Mouse (Mus musculus): Measurements from ENCODE around the gene Stx16. TPM values are rescaled to one million over a fixed set of nuclear protein-coding genes. Genes with fewer than 3 reads are reported as not detected.

The Stx16 gene
- polyA plus RNA-seq, 1 experiment: 70.4 TPM

DNA sequence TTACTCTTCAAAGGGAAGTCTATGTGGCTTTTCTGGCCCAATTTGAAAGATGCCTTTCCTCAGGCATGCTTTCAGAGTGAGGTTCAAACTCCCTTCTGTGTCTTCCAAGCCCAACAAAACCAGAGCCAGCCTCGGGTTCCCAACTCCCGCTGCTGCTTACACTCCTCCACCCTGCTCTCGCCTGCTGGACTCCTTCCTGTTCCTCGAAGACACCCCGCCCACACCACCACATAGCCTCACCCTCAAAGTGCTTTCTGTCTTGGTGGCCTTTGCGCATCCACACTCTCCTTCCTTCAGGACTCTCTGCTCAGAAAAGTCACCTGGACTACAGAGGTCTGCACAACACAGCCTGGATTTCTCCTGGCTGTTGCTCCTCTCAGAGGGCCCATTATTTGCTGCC, 13.0 kb upstream of the Stx16 start:
- Histone ChIP-seq H3K27me3 (ENCODE audit: control insufficient read depth, insufficient read depth, low read length) (no peaks in the 10 kb centered on the region), H3K4me1 (replicated peaks; ENCODE audit: control insufficient read depth, insufficient read depth, low read length) (no peaks in the 10 kb centered on the region), H3K36me3 (ENCODE audit: control insufficient read depth, insufficient read depth, low read length) (no peaks in the 10 kb centered on the region), H3K27ac (ENCODE audit: control insufficient read depth, insufficient read depth, low read length) (no peak overlapping the region), H3K4me3 (ENCODE audit: control insufficient read depth, insufficient read depth, low read length) (no peak overlapping the region)
- 39% methylated on average over 6 of the region's 6 CpGs for WGBS
- DNase-seq: no peak
- TF ChIP-seq CTCF (IDR thresholded peaks at IDR 0.05; ENCODE audit: borderline replicate concordance, control insufficient read depth, extremely low read depth, insufficient read depth, low read length, poor library complexity): no peak
- TF ChIP-seq POLR2A (IDR thresholded peaks at IDR 0.05; ENCODE audit: control insufficient read depth, extremely low read depth, insufficient read depth, low read length, poor library complexity): no peak

DNA sequence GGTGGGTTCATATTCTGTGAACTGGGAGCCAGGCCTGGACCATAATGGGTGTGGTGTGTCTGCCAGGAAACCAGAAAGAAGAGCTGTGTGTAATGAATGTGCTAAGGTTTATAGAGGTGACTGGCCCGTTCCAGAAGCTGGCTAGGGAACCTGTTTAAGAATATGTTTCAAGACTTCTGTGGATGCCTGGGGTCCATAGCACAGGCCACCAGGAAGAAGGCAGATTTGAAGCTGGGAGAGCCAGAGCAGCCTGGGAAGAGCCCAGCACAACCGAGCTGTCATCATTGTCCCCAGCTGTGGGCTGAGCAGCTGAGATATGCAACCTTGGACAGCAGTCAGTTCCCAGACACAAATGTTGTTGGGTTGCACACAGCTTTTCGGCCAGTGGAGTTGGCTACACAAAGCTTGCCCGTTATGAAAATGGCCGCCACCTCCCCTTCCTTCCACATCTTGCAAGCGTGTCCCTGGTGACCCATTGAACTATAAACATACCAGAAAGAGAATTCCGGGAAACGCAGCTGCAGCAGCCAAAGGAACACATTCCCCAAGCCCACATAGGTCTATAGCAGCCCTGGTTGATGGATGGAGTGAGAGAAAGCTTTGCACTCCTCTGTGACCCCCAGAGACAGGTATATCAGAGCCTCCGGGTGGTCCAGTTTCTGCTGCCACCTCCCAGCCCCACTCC, 12.4 kb upstream of the Stx16 start:
- H3K4me3 ChIP-seq (ENCODE audit: control insufficient read depth, insufficient read depth, low read length): no peak overlapping the region
- no peak overlapping the region for H3K27ac ChIP-seq (ENCODE audit: control insufficient read depth, insufficient read depth, low read length)
- WGBS: 87% methylated on average over 9 of the region's 9 CpGs
- DNase-seq: no peak
- no peaks in the 10 kb centered on the region for H3K4me1 ChIP-seq (replicated peaks; ENCODE audit: control insufficient read depth, insufficient read depth, low read length)
- no peak for TF ChIP-seq CTCF (IDR thresholded peaks at IDR 0.05; ENCODE audit: borderline replicate concordance, control insufficient read depth, extremely low read depth, insufficient read depth, low read length, poor library complexity)
- TF ChIP-seq POLR2A (IDR thresholded peaks at IDR 0.05; ENCODE audit: control insufficient read depth, extremely low read depth, insufficient read depth, low read length, poor library complexity): no peak
- no peaks in the 10 kb centered on the region for H3K36me3 ChIP-seq (ENCODE audit: control insufficient read depth, insufficient read depth, low read length)
- H3K27me3 ChIP-seq (ENCODE audit: control insufficient read depth, insufficient read depth, low read length): no peaks in the 10 kb centered on the region

DNA sequence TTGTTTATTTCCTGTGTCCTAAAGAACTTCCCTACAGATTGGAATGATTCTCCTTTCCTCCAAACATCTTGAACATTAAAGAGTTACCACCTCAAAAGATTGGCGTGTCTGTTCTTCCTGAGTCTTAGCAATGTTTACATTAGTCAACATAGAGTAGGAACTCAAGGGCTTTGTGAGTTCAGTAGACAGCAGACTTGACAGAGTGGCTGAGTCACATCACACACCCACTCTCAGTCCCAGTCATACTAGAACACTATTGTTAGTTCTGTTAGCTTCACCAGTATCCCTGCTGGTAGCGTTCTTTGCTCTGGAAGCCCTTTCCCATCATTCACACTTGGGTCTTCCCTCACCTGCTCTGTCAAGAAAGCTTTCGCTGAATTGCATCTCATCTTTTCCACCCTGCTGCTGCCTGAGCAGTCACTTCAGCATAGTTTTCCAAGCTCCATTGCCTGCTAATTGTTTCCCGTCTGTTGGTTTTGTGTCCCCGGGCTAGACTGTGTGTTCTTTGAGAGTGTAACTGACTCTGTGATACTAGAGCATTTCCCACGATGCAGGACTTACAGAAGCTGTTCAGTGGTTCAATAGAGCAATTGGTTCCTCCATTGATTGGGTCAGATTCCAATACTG, 8.2 kb upstream of the Stx16 start:
- no peak for DNase-seq
- no peak for TF ChIP-seq CTCF (IDR thresholded peaks at IDR 0.05; ENCODE audit: borderline replicate concordance, control insufficient read depth, extremely low read depth, insufficient read depth, low read length, poor library complexity)
- no peak for TF ChIP-seq POLR2A (IDR thresholded peaks at IDR 0.05; ENCODE audit: control insufficient read depth, extremely low read depth, insufficient read depth, low read length, poor library complexity)
- H3K27me3 ChIP-seq (ENCODE audit: control insufficient read depth, insufficient read depth, low read length): no peaks in the 10 kb centered on the region
- H3K36me3 ChIP-seq (ENCODE audit: control insufficient read depth, insufficient read depth, low read length): no peaks in the 10 kb centered on the region
- H3K4me1 ChIP-seq (replicated peaks; ENCODE audit: control insufficient read depth, insufficient read depth, low read length): 0 out of 2 replicates have a peak, but pooled peaks cover 2% of the 10 kb centered on the region
- H3K27ac ChIP-seq (ENCODE audit: control insufficient read depth, insufficient read depth, low read length): no peak overlapping the region
- WGBS: 89% methylated on average over 6 of the region's 6 CpGs
- no peak overlapping the region for H3K4me3 ChIP-seq (ENCODE audit: control insufficient read depth, insufficient read depth, low read length)

DNA sequence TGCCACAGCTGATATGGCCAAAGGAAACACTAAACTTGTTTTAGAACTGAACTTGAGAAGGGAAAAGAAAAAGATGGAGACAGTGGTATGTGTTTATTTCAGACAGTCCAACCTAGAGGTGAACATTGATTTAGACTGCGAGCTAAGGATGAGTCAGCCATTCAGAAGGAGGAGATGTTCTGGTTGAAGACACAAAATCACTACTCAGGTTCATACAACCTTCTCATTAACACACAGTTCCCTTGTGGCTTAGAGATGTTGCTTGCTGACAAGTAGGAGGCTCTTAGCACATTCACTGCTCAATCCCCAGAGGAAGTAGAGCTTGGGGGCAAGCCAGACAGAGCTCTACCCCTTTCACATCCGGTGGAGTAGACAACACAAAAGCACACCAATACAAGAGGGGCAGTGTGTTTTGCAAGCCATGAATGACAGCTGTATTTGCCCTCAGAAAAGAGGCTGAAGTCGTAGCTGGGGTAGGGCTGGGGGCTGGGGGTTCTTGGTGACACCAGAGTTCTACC, 6.5 kb upstream of the Stx16 start:
- Histone ChIP-seq H3K36me3 (ENCODE audit: control insufficient read depth, insufficient read depth, low read length) (no peaks in the 10 kb centered on the region), H3K27ac (ENCODE audit: control insufficient read depth, insufficient read depth, low read length) (no peak overlapping the region), H3K4me1 (replicated peaks; ENCODE audit: control insufficient read depth, insufficient read depth, low read length) (0 out of 2 replicates have a peak, but pooled peaks cover 2% of the 10 kb centered on the region), H3K27me3 (ENCODE audit: control insufficient read depth, insufficient read depth, low read length) (no peaks in the 10 kb centered on the region), H3K4me3 (ENCODE audit: control insufficient read depth, insufficient read depth, low read length) (no peak overlapping the region)
- whole genome bisulfite sequencing: 40% methylated on average over 3 of the region's 3 CpGs
- TF ChIP-seq CTCF (IDR thresholded peaks at IDR 0.05; ENCODE audit: borderline replicate concordance, control insufficient read depth, extremely low read depth, insufficient read depth, low read length, poor library complexity) (no peak), POLR2A (IDR thresholded peaks at IDR 0.05; ENCODE audit: control insufficient read depth, extremely low read depth, insufficient read depth, low read length, poor library complexity) (no peak)
- no peak for DNase-seq

DNA sequence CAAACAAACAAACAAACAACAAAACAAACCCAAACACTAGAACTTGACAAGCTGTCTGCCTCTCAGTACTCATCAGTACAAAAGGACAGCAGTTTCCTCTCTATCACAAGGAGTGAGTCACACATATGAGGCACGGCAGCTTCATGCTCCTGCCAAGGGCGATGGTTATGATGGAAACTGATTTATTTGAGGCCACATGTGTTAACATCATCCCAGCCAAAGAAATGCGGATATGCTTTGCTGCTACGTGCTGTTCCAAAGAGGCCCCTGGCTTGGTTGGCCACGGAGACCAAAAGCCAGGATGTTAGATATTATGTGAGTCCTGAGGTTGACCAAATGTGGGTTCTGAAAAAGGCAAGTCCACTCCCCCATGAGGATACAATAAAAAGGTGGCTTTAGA, 4.7 kb upstream of the Stx16 start:
- Histone ChIP-seq H3K36me3 (ENCODE audit: control insufficient read depth, insufficient read depth, low read length) (no peaks in the 10 kb centered on the region), H3K27me3 (ENCODE audit: control insufficient read depth, insufficient read depth, low read length) (no peaks in the 10 kb centered on the region)
- 93% methylated on average over 5 of the region's 5 CpGs for WGBS

DNA sequence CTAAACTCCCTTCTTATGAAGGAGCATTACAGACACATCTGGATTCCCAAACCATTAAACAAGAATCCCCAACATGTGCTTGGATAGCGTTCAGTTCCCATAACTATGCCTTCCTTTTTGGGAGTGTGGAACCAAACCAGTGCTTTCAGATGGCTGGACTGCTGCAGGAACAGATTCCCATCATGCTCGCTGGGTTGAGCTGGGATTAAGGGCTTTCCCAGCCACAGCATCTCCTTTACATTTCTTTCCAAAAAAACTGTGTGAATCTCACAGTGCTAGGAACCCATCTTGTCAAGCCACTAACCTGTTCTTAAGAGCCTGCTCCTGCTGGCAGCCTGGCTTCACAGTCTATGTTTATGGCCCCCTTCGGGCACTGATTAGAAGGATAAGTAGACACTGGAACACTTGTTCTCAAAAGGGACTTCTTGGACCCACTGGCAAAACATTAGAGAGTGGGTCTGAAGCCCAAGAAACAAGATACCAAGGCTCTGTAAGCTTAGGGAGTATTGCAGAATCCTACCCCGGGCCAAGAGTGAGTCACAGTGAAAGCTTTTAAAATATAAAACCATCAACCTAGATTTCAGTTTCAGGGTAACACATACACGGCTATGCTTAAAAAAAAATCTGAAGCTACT, 2.8 kb upstream of the Stx16 start:
- H3K36me3 ChIP-seq (ENCODE audit: control insufficient read depth, insufficient read depth, low read length): no peaks in the 10 kb centered on the region
- TF ChIP-seq CTCF (IDR thresholded peaks at IDR 0.05; ENCODE audit: borderline replicate concordance, control insufficient read depth, extremely low read depth, insufficient read depth, low read length, poor library complexity) (no peak), POLR2A (IDR thresholded peaks at IDR 0.05; ENCODE audit: control insufficient read depth, extremely low read depth, insufficient read depth, low read length, poor library complexity) (no peak)
- DNase-seq: no peak
- 94% methylated on average over 5 of the region's 5 CpGs for WGBS
- no peak overlapping the region for H3K4me3 ChIP-seq (ENCODE audit: control insufficient read depth, insufficient read depth, low read length)
- no peaks in the 10 kb centered on the region for H3K27me3 ChIP-seq (ENCODE audit: control insufficient read depth, insufficient read depth, low read length)
- H3K27ac ChIP-seq (ENCODE audit: control insufficient read depth, insufficient read depth, low read length): no peak overlapping the region
- H3K4me1 ChIP-seq (replicated peaks; ENCODE audit: control insufficient read depth, insufficient read depth, low read length): peaks cover 12% of the 10 kb centered on the region

More for the DNA sequence above, 4.7 kb upstream of the Stx16 start:
- Histone ChIP-seq H3K27ac (ENCODE audit: control insufficient read depth, insufficient read depth, low read length) (no peak overlapping the region), H3K4me1 (replicated peaks; ENCODE audit: control insufficient read depth, insufficient read depth, low read length) (peaks cover 10% of the 10 kb centered on the region), H3K4me3 (ENCODE audit: control insufficient read depth, insufficient read depth, low read length) (no peak overlapping the region)
- no peak for DNase-seq
- TF ChIP-seq CTCF (IDR thresholded peaks at IDR 0.05; ENCODE audit: borderline replicate concordance, control insufficient read depth, extremely low read depth, insufficient read depth, low read length, poor library complexity) (no peak), POLR2A (IDR thresholded peaks at IDR 0.05; ENCODE audit: control insufficient read depth, extremely low read depth, insufficient read depth, low read length, poor library complexity) (no peak)
